Mouse (Mus musculus): ENCODE data around the gene P2ry13. TPM values are rescaled to one million over a fixed set of nuclear protein-coding genes. Genes with fewer than 3 reads are reported as not detected.
A peak's percentile ranks its signal among the peaks of the same experiment; 100 is the strongest.

The P2ry13 gene
- polyA plus RNA-seq, 2 experiments, result 1.4 to 1.6 TPM

GRCm38 (mm10) chr3:59208650-59209548 is 1.8 kb downstream of the P2ry13 start:
- peak; percentile 56; the same call in 1 of the 2 replicates for ATAC-seq (ENCODE audit: low FRiP score, low read depth)

GRCm38 (mm10) chr3:59205941-59206340 is 4.7 kb downstream of the P2ry13 start:
- Histone ChIP-seq H3K4me1 (ENCODE audit: control insufficient read depth, insufficient read depth, low read length) (peaks cover 14% of the 10 kb centered on the region; the same call in 1 of the 2 replicates), H3K4me2 (replicated peaks; ENCODE audit: low read depth, low read length, severe bottlenecking) (no peak overlapping the region), H3K36me3 (ENCODE audit: control insufficient read depth, insufficient read depth, low read length) (no peaks in the 10 kb centered on the region), H3K4me3 (replicated peaks; ENCODE audit: low read length) (no peak overlapping the region), H3K27me3 (ENCODE audit: control insufficient read depth, insufficient read depth, low read length) (no peaks in the 10 kb centered on the region), H3K9ac (ENCODE audit: low read depth, low read length, severe bottlenecking) (no peak overlapping the region), H3K27ac (replicated peaks; ENCODE audit: low read depth, low read length) (no peak overlapping the region), H3K9me3 (ENCODE audit: control insufficient read depth, low read length) (no peaks in the 10 kb centered on the region)
- ATAC-seq (ENCODE audit: low FRiP score, low read depth) (no peak), DNase-seq (ENCODE audit: low spot score) (no peak)
- 83% methylated on average over 4 of the region's 4 CpGs for WGBS
- no peak for TF ChIP-seq POLR2A (IDR thresholded peaks at IDR 0.05; ENCODE audit: borderline replicate concordance, extremely low read depth, insufficient read depth, insufficient read length)

More at GRCm38 (mm10) chr3:59208650-59209548, 1.8 kb downstream of the P2ry13 start:
- no peaks in the 10 kb centered on the region for H3K36me3 ChIP-seq (ENCODE audit: control insufficient read depth, insufficient read depth, low read length)
- peak; percentile 91 for DNase-seq (ENCODE audit: low spot score)
- no peaks in the 10 kb centered on the region for H3K9me3 ChIP-seq (ENCODE audit: control insufficient read depth, low read length)
- no peak overlapping the region for H3K9ac ChIP-seq (ENCODE audit: low read depth, low read length, severe bottlenecking)
- H3K4me1 ChIP-seq (ENCODE audit: control insufficient read depth, insufficient read depth, low read length), result peaks cover 14% of the 10 kb centered on the region; the same call in 1 of the 2 replicates
- TF ChIP-seq POLR2A (IDR thresholded peaks at IDR 0.05; ENCODE audit: borderline replicate concordance, extremely low read depth, insufficient read depth, insufficient read length), result no peak
- no peak overlapping the region for H3K4me2 ChIP-seq (replicated peaks; ENCODE audit: low read depth, low read length, severe bottlenecking)
- no peak overlapping the region for H3K27ac ChIP-seq (replicated peaks; ENCODE audit: low read depth, low read length)
- H3K4me3 ChIP-seq (replicated peaks; ENCODE audit: low read length), result no peak overlapping the region
- no peaks in the 10 kb centered on the region for H3K27me3 ChIP-seq (ENCODE audit: control insufficient read depth, insufficient read depth, low read length)
- WGBS, result 64% methylated on average over 4 of the region's 4 CpGs

GRCm38 (mm10) chr3:59204719-59205503 is 5.8 kb downstream of the P2ry13 start:
- Histone ChIP-seq H3K27ac (replicated peaks; ENCODE audit: low read depth, low read length) (no peak overlapping the region), H3K4me3 (replicated peaks; ENCODE audit: low read length) (no peak overlapping the region), H3K4me1 (ENCODE audit: control insufficient read depth, insufficient read depth, low read length) (peaks cover 14% of the 10 kb centered on the region; the same call in 1 of the 2 replicates), H3K27me3 (ENCODE audit: control insufficient read depth, insufficient read depth, low read length) (no peaks in the 10 kb centered on the region), H3K9ac (ENCODE audit: low read depth, low read length, severe bottlenecking) (no peak overlapping the region), H3K9me3 (ENCODE audit: control insufficient read depth, low read length) (no peaks in the 10 kb centered on the region), H3K4me2 (replicated peaks; ENCODE audit: low read depth, low read length, severe bottlenecking) (no peak overlapping the region), H3K36me3 (ENCODE audit: control insufficient read depth, insufficient read depth, low read length) (no peaks in the 10 kb centered on the region)
- 38% methylated on average over 11 of the region's 11 CpGs for WGBS
- DNase-seq (ENCODE audit: low spot score), result peak; percentile 60
- ATAC-seq (ENCODE audit: low FRiP score, low read depth), result peak; percentile 31; the same call in 1 of the 2 replicates
- TF ChIP-seq POLR2A (IDR thresholded peaks at IDR 0.05; ENCODE audit: borderline replicate concordance, extremely low read depth, insufficient read depth, insufficient read length), result no peak

GRCm38 (mm10) chr3:59203802-59204520 is 6.7 kb downstream of the P2ry13 start:
- no peak for DNase-seq (ENCODE audit: low spot score)
- H3K27me3 ChIP-seq (ENCODE audit: control insufficient read depth, insufficient read depth, low read length), result no peaks in the 10 kb centered on the region
- H3K4me2 ChIP-seq (replicated peaks; ENCODE audit: low read depth, low read length, severe bottlenecking), result no peak overlapping the region
- WGBS, result 71% methylated on average over 8 of the region's 8 CpGs
- H3K27ac ChIP-seq (replicated peaks; ENCODE audit: low read depth, low read length), result no peak overlapping the region
- H3K4me1 ChIP-seq (ENCODE audit: control insufficient read depth, insufficient read depth, low read length), result peaks cover 14% of the 10 kb centered on the region; the same call in 1 of the 2 replicates
- no peaks in the 10 kb centered on the region for H3K36me3 ChIP-seq (ENCODE audit: control insufficient read depth, insufficient read depth, low read length)
- H3K4me3 ChIP-seq (replicated peaks; ENCODE audit: low read length), result no peak overlapping the region
- no peaks in the 10 kb centered on the region for H3K9me3 ChIP-seq (ENCODE audit: control insufficient read depth, low read length)
- TF ChIP-seq POLR2A (IDR thresholded peaks at IDR 0.05; ENCODE audit: borderline replicate concordance, extremely low read depth, insufficient read depth, insufficient read length), result no peak
- no peak for ATAC-seq (ENCODE audit: low FRiP score, low read depth)
- H3K9ac ChIP-seq (ENCODE audit: low read depth, low read length, severe bottlenecking), result no peak overlapping the region

All from limb, embryonic 14.5 days (tissue).